Mouse (Mus musculus): ENCODE measurements at regions not wholly inside any gene's neighbourhood (a gene's known extent, or its start where the extent isn't known, plus 50 kb on each side); places are given as distances from the start of the nearest gene placed in this dataset.

- no peak for DNase-seq
Observed at GRCm38 (mm10) chr7:95689161-95689833, 481.7 kb upstream of the Tenm4 start.

DNA sequence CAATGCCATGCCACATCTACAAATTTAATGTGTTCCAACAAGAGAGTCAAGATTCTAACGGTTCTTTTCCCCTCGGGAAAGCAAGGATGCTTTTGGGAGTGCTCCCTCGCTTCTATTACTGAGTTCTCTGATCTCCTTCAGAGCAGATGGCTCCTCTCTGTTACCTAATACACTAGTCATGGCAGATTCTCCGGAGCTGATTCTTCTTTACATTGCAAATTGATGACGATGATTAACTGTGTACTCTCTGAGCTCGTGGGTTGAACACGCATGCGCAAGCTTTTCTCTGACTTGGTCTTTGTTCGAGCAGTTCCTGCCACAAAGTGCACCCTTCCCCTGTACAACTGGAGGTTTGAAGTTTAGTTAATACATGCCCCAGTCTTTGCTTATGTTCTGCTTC, 471.5 kb upstream of the Tenm4 start:
- no peak for DNase-seq

DNA sequence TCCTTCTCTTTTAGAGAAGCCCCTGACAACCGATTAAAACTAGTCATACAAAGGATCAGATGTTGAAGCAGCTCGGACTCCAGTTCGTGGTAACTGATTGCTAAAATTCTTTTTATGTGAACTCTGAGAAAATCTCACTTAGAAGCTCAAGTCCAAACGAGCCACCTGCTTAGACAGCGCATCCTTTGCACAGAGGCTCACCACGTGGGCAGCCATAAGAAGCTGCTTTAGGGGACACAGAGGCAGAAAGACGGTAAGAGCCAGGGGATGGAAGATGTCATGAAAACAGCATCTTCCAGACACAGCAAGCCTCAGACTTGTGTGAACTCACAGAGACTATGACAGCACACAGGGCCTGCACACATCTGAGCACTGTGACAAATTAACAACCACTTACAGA, 461.0 kb upstream of the Tenm4 start:
- no peak for DNase-seq

DNA sequence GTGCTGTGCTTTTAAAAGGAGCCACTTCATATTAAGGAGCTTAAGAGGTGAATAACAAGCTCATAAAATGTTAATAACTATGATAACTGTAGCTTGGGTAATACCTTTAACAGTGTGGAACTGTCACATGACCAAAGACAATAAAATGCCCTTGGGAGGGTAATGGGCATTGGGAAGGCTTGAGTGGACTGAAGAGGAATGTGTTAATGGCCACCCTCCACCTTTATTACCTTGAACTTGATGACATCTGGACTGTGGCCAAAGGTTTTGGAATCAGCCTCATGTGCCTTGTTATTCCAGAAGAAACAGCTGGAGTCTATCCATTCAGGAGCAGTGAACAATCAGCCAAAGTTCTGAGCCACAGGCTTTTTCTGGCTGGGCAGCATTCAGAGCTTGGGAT, 451.0 kb upstream of the Tenm4 start:
- peak; percentile 7 for DNase-seq

DNA sequence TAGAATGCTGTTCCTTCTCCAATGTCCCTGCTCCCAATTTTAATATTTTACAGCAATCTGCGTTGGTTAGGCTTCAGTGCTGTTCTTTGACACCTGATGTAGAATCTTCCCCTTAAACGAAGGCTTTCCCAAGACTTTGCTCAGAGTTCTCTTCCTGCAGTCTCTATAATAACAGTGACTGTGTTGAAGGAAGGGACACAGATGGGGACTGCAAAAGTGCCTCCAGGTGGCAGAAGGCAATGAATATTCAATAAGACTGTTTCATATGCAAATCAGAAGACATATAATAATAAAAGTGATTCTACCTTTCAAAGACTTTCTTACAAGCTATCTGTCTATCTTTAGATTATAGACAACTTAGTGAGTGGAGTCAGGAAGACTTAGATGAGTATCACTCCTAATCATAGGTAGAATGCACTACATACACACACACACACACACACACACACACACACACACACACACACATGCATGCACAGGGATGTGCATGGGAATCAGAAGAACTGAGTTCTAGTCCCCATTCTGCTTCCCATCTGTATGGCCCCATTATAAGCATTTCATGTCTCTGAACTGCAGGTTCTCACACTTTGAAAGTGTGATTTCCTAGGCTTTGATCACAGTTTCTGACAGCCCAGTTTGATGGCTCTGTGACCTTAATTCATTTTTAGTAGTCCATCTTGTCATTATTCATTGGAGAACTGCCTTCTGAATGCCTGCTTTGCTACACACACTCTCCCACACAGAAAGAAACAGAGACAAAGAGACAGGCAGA, 445.1 kb upstream of the Tenm4 start:
- DNase-seq, result no peak

DNA sequence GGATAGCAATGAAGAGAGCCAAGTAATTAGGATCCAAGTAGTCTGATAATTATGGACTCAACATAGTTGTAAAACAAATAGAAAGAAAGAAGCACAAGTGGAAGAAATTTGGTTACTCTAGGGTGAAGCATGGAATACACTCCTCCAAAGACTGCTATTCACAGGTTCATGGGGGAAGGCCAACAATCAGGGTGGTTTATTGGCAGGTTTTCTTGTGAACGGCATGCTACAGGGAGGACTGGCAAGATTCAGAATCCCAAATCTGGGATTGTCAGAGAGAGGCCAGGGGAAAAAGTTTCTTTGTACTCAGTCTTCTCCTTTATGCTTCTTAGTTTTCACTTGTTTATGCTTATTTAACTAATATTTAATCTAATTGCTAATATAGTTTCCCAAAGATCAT, 437.2 kb upstream of the Tenm4 start:
- DNase-seq, result no peak

- no peak for DNase-seq
Observed at GRCm38 (mm10) chr7:95734587-95734986, 436.5 kb upstream of the Tenm4 start.

DNA sequence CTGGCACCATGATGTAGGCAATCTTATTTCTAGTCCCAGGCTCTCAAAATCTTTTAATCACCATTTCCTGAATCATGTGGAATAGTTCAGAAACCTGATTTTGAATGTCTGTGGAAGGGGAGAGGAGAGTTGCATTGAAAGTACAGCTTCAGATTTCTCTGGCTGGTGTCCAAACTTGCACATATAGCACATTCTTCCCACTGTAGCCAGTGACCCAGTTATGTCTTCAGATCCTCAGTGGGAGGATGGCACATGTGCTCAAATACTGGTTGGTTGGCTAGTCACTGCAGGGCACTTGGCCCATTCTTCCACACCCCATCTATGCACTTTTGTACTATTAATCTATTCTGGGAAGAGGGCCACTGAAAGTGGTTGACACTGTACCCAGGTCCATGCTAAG, 434.3 kb upstream of the Tenm4 start:
- no peak for DNase-seq

GRCm38 (mm10) chr7:95738725-95739245, 432.3 kb upstream of the Tenm4 start:
- no peak for DNase-seq

- DNase-seq, result no peak
Observed at GRCm38 (mm10) chr7:95739779-95740178, 431.3 kb upstream of the Tenm4 start.

- no peak for DNase-seq
Observed at GRCm38 (mm10) chr7:95758375-95758774, 412.7 kb upstream of the Tenm4 start.

DNA sequence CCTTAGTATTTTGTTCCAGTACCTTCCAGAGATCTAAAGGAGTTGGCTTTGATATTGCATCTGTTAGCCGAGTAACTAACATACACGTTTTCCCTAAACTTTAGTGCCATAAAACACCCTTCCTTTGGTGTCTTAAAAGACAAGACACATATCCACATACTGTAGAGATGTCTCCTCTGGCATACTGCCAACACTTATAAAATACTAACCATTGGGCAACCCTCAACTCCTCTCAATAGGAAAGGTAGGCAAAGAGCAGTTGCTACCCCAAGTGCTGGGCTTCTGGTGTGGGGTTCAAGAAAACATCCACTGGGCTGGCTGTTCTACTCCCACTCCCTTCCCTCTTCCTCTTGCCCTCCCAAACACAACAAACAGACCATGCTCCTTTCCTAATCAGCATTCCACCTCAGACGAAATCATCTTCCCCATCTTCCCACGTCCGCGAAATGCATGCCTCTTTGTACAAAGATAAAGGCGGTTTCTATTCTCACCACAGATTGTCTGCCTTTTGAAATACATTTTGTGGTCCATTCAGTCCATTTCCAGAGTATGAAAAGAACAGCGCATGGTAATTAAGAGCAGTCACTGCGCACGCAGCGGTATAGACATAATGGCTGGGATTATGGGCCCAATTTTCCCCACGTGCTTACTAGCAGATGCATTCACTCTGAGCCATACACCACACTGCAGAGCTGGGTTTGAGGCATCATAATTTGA, 409.9 kb upstream of the Tenm4 start:
- DNase-seq, result no peak

- DNase-seq, result no peak
Observed at GRCm38 (mm10) chr7:95766356-95767150, 404.5 kb upstream of the Tenm4 start.

DNA sequence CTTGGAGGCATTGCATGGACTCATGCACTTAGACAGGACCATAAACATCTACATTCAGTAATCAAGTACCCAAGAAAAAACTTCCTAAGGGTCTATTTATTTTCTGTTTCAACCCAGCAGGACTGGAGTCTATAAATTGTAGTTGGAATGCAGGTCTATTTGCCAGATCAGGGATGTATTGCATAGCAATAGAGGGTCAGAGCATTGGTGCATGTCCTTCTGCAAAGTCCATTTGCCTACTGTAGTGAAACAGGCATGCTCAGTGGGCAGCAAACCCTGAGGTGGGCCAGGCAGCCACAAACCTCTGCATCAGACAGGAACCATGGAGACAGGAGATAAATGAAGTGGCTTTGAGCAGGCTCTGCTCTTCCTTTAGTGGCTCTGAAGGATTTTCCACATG, 386.5 kb upstream of the Tenm4 start:
- DNase-seq, result no peak

DNA sequence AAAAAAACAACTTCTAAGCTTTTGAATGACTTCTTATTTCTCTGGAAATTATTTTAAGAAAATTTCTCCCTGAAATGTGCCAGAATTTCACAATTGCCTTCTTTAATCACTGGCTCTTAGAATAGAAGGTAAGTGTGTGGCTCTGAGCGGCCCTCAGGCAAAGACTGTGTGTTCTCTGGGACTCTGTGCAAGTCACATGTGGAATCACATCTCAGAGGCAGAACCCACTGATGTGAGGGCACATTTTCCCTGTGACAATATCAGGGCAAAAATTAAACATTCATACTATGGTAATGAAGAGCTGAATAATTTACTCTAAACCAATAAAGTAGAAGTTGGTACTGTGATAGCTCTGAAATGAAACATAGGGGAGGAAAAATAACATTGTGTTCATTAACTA, 383.5 kb upstream of the Tenm4 start:
- DNase-seq, result peak; percentile 6

DNA sequence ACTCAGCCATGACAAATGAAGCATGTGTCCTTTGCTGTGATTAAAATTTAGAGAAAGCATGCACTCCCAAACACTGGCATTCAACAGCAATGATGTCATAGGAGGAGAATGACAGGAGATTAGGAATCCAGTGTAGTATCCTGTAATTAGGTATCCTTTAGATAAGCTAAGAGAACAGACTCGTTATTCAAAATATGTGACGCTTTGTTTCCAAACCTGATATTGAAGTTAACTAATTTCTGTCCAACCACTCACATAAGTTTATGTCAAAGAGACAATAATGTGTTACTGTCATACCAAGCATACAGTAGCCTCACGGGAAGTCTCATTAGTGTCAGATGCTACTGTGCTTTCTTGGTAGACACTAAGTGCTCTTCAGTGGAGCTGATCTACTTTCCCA, 383.1 kb upstream of the Tenm4 start:
- DNase-seq, result no peak

DNA sequence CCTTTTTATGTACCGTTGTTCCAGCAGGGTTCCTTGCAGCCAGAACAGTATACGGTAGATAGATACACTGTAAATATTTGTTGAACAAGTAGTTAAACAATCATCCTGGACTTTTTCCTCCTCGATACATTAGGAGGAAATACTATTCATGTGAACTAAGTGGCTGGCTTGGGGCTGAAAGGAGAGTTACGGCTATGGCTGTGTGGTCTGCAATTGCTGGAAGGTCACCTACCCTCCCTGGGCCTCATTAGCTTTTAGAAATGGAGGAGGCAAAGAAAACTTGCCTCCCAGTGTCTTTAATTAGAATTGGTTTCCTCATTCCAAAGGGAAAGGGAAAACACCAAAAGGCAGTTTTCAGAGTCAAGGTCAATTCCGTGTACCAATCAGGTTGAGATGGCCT, 381.6 kb upstream of the Tenm4 start:
- no peak for DNase-seq

- no peak for DNase-seq
Observed at GRCm38 (mm10) chr7:95799022-95799421, 372.0 kb upstream of the Tenm4 start.

- DNase-seq, result no peak
Observed at GRCm38 (mm10) chr7:95809626-95810025, 361.4 kb upstream of the Tenm4 start.

DNA sequence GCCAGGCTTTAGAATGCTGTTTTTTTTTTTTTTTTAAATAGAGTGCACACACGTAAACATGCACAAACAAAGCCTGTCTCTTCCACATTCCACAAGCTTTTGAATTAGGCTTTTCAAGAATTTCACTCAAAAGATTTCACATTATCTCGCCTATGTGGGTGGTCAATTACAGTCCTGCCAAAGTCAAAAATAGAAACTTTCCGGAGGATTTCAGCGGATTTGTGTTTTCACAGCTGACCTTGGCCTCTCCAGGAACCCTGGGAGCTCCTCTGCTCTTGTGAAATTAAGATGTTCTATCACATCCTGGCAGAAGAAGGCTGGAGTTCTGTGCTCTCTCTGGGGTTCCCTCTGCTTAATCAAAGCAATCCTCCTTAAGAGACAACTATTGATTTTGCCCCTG, 360.9 kb upstream of the Tenm4 start:
- DNase-seq, result no peak

- no peak for DNase-seq
Observed at GRCm38 (mm10) chr7:95814865-95815264, 356.2 kb upstream of the Tenm4 start.

DNA sequence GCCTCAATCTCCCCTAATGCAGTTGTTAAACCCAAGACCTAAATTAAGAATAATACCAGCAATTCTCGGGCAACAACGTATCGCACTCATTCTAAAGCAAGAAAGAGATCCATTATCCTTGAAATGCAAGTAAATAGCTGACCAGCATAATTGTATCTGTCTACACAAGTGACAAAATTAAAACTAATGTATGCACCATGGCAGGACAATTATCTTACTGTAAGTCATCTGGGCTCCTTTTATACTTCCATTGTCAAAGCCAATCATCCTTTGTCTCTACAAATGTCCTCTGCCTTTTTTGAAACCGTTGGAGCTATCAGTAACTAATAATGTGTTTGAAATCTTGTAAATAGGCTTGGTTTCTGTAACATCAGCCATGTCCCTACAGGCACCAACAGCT, 347.5 kb upstream of the Tenm4 start:
- DNase-seq, result no peak

DNA sequence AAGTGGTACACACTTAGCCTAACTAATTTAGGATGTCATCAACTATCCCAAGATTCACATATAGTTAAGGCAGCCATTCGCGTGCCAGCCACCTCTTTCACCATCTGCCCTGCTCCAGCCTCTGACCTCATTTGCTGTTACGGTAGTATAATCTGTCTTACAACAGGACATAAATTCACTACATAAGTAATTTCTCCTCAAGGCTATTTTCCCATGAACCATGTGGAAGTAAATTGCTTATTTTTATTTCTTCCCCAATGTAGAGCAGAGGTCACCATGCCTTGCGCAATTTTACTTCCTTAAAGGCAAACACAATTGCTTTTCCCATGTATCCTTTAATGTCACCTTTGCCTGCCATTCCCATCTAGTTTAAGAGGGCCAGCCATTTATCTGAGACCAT, 341.2 kb upstream of the Tenm4 start:
- no peak for DNase-seq

Data from kidney, adult 18-20 months (tissue).